Mouse (Mus musculus): Measurements from ENCODE around the gene Btbd9.

Gene Btbd9

DNA sequence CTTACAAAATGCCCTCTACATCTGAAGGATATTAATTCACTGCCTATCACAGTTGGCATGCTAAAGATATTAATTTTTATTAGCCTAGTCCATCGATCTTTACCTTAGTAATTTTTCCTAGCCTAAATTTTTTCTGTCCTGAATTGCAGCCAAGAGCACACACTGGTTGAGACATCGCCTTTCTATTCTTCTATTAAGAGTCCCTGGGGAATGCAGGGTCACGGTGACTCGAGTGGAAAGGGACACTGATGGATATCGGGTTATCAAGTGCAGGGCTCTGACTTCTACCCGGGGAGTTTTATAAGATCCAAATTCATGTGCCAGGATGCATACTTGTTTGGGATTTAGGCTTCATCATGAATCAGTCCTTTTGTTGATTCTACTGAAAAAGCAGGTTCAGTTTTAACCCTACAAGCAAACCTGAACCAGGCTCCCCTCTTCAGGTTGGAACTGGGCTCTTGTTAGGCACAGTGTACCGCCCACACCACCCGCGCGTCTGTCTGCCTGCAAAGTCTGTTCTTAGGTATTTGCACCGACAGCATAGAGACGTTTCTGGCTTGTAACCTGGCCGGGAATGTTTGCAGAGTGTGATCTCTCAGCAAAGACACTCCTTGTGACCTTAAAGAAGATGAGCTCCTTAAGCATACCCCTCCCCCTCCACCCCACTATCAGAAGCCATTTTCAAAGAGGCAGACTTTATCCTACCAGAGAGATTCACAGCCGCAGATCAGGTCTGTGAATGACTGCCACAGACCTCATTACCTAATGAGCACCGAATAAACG, 297.5 kb downstream of the Btbd9 start:
- DNase-seq (ENCODE audit: low spot score) = no peak

- no peak for DNase-seq (ENCODE audit: low spot score)
Measured at GRCm38 (mm10) chr17:30276477-30276876, 299.8 kb downstream of the Btbd9 start.

DNA sequence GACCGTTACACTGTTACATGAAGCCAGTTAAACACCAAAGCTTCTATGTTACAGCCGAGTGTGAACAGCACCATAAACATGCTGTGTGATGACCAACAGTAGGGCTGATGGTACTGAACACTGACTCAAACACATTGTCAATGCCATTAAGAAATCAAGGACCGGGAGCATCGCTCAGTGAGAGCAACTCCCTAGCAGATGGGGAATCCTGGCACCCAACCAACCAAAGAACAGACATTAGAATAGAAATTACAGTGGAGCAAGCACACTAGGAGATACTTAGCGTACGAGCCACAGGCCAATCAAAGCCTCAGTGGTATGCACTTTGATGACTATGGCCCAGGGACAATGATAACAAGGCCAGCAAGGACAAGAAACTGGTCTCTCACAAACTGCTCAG, 303.5 kb downstream of the Btbd9 start:
- no peak for DNase-seq (ENCODE audit: low spot score)

DNA sequence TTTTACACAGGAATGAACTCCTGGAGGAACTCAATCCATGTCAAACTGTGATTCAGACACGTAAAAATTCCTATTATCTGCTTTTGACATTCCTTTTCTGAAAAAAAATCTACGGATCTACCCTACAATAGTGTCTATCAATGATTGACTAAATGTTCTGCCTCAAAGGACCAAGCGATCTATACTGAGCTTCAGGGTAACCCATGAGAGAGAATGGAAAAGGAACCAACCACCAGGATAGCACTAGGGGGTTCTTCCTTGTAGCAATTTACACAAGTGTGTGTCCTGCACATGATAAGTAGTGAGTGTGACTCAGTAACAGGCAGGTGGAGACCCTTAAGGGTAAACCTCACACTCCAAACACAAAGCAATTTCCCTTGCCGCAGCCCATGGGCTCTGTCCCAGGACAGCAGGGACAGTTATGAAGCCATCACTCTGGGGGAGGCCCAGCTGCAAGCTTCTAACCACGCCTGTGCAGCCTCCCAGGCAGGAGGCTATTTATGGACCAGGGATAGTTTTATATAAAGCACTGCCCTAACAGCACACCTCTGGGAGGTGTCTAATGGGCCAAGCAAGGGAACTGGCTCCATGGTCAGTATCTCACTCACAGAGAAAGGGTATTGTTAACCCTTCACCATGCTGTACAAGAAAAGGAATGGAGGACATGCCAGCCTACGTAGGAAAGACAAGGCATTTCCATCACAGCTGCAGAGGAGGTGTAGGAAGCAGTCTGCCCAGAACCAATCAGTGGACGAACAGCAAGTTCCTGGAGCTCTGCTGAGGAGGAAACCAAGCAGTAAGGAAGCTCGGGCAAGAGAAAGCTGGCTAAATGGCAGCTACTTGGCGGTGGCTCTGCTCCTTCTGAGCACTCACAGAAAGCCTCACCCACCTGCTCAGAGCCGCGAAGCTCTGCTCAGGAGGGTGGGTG, 306.9 kb downstream of the Btbd9 start:
- no peak for DNase-seq (ENCODE audit: low spot score)

DNA sequence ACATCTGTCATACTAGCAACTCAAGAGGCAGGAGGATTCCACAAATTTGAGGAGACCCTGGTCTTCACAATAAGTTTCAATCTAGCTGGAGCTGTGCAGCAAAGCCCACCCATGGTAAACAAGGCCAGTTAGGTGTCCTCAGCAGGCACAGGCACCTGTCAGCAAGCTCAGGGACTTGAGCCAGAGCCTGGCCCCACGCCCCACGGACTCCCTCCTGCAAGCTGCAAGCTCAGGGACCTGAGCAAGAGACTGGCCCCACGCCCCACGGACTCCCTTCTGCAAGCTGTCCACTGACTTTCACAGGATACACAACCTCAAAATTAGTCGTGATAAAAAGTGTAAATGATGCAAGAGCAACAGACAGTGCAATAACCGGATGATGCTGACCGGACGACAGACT, 307.8 kb downstream of the Btbd9 start:
- DNase-seq (ENCODE audit: low spot score) = no peak

- DNase-seq (ENCODE audit: low spot score) = no peak
Measured at GRCm38 (mm10) chr17:30267432-30267973, 308.8 kb downstream of the Btbd9 start.

DNA sequence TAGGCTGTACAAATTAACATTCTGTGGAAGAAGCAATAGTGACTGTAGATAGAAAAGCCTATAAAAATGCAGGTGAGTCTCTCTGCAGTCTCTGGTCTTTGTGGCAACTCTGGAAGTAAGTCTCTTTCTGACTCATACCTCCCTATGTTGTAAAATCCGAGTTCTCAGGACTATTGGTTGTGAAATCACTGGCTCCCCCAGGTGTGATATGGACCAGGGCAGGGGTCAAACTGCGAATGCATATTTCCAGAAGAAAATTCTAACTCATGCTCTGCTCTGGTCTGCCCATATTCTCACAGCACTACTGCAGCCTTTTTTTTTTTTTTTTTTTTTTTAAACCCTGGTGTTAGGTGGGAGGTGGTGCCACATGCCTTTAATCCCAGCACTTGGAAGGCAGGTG, 312.8 kb downstream of the Btbd9 start:
- DNase-seq (ENCODE audit: low spot score) = no peak

GRCm38 (mm10) chr17:30262943-30263342, 313.3 kb downstream of the Btbd9 start:
- no peak for DNase-seq (ENCODE audit: low spot score)

DNA sequence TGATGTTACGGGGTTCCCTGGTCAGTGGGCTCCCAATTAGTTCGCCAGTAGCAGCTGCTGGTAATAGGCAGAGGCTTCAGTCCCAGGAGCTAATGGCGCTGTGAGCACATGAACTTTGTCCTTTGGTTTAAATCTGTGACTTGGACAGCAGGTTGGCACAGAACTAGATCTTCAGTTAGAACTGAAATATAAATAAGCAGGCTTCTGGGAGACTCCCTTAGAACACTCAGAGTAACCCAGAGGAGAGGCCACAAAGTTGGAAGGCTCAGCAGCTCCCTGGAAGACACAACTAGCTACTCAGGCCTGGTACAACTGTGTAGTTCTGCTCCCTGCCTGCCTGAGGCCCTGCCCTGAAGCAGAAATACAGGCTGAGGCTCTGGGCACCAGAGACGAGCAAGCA, 313.8 kb downstream of the Btbd9 start:
- DNase-seq (ENCODE audit: low spot score) = no peak

DNA sequence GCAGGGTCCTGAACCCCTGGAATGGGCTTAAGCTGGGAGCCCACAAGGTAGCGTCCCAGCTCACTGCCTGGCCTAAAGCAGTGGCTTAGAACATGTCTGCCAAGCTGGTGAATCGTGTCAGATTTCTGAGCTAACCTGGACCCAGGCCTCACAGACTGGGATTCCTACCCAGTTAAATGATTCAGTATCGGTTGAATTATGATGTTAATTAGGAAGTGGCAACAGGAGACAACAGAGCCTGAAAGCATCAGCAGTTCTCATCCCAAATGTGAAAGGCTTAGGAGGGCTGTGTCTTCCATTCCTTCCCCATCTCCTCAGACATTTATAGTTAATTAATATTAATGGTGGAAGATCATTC, 314.3 kb downstream of the Btbd9 start:
- no peak for DNase-seq (ENCODE audit: low spot score)

DNA sequence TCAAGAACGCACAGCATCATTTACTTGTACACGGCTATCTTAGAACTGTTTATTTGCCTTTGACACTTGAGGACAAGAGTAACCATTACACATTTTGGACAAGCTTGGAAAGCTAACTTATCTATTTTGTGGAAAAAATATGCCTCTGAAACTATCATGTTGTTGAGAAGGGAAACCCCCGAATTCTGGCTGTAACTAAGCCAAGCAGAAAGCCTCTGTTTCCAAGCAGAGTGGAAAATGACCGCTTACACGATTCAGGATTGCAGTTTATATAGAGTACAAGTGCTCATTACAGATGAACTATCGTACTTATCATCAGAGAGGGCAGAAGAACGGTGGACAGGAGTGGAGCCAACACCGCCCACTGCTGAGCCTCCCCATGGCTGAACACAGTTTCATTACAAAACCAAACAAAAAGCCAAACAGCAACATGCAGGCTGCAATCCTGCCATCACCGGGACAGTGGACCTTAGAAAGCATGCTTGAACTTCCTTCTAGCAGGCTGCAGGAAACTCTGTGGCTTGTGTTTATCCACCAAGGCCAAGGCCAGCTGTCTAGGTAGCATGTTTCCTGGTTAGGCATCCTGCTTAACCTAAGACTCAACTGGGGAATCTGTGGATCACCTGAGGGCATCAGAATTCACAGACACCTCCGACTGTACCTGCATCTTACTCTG, 314.8 kb downstream of the Btbd9 start:
- no peak for DNase-seq (ENCODE audit: low spot score)

- DNase-seq (ENCODE audit: low spot score) = no peak
Measured at GRCm38 (mm10) chr17:30260641-30261306, 315.5 kb downstream of the Btbd9 start.

DNA sequence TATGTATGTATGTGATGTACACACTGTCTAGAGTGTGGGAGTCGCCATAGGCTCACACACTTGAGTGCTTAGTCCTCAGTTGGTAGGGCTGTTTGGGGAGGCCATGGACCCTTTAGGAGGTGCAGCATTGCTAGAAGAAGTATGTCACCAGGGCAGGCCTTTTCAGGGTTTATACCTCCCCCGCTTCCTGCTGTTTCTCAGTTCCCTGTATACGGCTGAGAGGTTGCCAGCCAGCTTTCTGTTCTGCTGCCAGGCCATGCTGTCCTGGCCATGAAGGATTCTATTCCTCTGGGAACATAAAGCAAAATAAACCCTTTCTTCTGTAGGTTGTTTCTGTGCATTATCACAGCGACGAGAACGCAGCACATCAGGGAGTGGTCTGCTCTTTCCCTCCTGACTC, 316.4 kb downstream of the Btbd9 start:
- DNase-seq (ENCODE audit: low spot score) = no peak

DNA sequence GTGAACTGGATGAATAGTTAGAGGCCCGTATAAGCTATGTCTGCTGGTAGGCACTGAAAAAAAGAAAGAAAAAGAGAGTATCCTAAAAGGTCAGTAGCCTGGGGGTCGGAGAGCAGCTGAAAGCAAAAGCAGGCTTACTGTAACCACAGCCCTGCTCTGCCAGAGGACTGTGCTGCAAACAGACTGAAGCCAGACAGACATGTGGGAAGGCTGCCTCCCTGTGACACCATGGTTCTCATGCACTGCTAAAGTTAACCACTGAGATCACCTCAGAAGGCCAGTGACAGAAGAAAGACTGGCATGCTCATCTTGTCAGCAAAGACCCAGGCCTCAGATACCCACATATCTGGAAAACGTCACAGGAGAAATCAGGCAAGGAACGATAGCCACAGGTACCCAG, 317.8 kb downstream of the Btbd9 start:
- no peak for DNase-seq (ENCODE audit: low spot score)

- DNase-seq (ENCODE audit: low spot score) = no peak
Measured at GRCm38 (mm10) chr17:30255928-30256560, 320.2 kb downstream of the Btbd9 start.

DNA sequence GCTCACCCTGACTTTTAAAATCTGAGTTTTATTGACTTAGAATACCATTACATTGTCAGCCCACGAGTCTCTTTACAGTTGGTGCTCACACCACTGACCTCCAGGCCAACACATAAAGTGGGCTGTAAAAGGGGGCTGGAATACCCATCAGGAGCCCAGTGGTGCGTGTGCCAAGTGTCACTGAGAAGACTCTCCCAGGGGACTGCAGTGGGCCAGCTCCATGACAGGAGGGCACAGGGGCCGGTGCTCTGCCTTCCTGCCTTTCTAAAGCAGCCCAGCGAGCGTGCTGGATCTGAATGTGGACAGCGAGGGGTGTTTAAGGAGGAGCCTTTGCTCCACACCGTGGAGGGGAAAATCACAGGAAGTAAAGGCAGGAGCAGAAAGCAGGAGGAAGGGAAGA, 322.4 kb downstream of the Btbd9 start:
- no peak for DNase-seq (ENCODE audit: low spot score)

- DNase-seq (ENCODE audit: low spot score) = no peak
Measured at GRCm38 (mm10) chr17:30253028-30253427, 323.3 kb downstream of the Btbd9 start.

- DNase-seq (ENCODE audit: low spot score) = no peak
Measured at GRCm38 (mm10) chr17:30245308-30245706, 331.0 kb downstream of the Btbd9 start.

DNA sequence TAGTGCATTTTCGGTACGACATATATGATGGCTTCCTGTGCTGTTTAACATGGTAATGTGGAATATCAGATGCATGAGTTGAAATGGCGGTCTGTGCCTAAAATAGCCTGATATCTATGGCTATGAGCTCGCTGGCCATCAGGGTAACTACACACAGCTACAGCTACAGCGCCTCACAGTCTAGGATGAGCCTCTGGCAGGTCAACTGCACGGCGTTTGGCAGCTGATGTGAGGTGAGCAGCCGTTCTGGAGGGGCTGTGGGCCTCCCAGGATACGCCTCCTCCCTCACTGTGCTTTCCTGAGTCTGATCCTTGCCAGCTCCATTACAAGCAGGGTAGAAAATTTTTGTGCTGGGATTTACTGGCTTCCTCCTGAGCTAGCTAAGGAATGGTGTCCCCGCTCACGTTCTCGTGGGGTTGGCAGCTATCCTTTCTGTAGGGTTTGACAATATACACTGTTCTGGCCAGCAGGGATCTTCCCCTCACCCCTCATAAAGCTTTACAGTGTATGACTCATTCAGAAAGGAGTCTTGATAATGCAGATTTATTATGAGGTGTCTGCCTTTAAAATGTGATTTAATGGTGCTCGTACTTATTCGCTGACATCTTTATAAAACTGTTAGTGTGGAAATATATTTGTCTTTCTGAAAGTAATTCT, 331.5 kb downstream of the Btbd9 start:
- DNase-seq (ENCODE audit: low spot score) = no peak

DNA sequence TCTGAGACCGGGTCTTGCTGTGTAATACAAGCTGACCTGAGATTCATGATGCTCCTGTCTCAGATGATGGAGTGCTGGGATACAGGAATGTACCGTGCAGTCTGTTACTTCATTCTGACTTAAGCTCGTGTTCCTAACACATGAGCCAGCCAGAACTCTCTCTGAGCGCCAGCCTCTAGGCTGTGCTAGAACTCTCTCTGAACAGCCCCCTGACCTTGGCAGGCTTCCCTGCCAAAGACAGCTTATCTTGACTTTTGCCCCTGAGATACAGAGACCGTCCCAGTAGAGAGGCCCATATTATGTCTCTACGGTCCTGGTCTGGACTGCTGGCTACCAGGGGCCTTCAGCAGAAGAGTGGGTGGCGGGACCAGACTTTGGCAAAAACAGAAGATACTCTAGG, 332.7 kb downstream of the Btbd9 start:
- no peak for DNase-seq (ENCODE audit: low spot score)

GRCm38 (mm10) chr17:30242647-30243046, 333.6 kb downstream of the Btbd9 start:
- DNase-seq (ENCODE audit: low spot score) = no peak
